Mouse (Mus musculus): ENCODE results near the gene Serpina9.

Serpina9 gene

DNA sequence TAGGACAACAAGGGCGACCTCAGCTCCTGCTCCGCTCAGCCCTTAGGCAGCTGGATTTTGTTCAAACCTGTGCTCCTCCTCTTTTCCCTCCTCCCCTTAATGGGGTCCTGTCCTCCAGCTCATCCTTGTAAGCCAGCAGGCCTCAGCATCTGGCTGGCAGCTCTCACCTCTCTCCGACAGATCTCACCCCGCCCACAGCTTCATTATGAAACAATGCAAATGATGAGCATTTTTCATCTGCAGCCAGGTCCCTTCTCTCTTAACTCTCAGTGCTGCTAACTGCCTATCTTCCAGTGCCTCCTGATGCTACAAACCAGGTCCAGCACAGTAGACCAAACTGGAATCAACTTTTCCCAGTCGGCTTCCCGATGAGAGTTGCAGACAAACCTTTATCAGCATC is at the start of gene Serpina9:
Gene Serpina9, minus strand, starts transcription at position 136 of the 400 bp plus-strand sequence.
- no peak for DNase-seq (ENCODE audit: low spot score)

DNA sequence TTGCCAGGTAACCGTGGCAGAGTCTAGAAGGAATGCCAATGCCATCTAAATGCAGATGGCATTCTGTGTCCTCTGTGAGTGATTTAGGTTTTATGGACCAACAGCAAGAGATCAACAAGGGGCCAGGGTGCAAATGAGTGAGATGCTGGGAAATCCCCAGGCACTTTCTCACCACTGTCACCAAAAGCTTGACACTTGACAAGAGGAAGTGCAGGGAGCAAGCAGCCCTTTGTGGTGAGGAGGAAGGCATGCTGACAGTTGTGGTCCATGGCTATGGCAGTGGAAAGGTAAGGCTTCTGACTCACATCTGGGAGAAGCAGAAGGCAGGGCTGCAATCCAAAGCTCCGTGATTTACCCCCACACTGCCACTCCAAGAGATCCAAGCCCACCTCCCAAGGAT is 48.3 kb upstream of the Serpina9 start:
- DNase-seq (ENCODE audit: low spot score), result no peak

DNA sequence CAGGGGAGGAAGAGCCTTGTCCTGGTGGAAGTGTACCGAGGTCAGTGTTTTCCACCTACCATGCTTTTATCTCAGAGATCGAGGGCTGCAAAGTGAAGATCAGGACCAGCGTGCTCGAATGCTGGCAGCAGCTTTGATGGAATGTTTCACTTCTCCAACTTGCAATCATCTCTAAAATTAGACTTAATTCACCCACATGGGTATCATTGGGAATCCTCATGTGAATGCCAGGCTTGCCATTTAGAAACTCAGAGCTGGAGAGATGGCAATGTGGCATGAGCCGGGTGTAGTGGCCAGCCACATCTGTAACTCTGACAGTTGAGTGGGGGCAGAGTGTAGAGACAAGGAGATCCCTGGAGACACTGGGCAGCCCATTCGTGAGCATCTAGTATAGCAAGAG is 46.6 kb upstream of the Serpina9 start:
- DNase-seq (ENCODE audit: low spot score), result no peak

DNA sequence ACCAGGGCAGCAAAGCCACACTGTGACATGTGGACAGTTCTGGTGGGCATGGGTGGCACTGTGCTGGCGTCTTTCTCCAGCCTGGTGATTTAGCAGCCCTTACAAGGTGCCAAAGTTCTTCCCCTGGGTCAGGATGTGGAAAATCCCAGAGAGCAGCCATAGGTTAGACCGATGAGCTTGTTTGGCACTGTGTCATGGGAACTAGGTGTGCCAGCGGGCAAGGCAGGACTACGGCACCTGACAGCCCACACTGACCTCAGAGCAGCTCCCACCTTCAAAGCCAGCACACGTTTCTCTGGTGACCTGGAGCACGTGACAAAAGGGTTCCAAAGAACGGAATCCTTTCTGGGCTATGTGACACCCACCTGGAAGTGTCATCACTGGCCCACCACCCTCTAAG is 44.0 kb upstream of the Serpina9 start:
- DNase-seq (ENCODE audit: low spot score), result no peak

DNA sequence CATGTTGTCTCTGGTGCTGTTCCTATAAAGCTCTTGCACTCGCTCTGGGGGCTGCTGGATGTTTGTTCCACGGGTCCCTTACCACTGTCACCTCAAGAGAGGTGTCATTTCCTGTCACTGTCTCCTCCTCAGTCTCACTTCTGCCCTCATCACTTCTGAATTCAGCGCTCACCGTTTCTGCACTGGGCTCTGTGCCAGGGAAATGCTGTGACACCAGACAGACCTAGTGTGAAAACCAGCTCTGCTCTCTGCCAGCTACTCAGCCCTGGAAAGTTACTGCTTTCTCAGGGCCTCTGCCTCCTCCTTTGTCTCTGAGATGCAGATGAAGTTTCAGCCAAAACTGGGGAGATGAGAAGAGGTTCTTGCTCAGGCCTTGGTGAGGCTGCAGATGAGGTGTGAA is 43.5 kb upstream of the Serpina9 start:
- no peak for DNase-seq (ENCODE audit: low spot score)

DNA sequence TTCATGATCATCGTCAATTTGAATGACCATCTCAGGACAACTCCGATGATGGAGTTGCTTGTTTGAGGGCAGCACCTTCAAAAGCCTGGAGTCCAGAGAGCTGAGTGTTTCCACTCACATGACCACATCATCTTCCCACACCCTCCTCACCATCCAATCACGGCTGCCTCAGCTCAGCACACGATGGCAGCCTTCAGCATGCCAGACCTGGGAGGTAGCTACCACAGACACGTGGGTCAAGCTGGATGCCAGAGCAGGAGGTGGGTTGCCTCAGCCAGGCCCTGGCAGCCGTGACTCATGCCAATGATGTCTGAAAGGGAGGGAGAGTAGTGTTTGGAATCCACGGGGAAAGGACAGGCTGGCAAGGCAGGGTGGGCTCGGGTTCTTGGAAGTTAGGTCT is 42.2 kb upstream of the Serpina9 start:
- DNase-seq (ENCODE audit: low spot score), result no peak

DNA sequence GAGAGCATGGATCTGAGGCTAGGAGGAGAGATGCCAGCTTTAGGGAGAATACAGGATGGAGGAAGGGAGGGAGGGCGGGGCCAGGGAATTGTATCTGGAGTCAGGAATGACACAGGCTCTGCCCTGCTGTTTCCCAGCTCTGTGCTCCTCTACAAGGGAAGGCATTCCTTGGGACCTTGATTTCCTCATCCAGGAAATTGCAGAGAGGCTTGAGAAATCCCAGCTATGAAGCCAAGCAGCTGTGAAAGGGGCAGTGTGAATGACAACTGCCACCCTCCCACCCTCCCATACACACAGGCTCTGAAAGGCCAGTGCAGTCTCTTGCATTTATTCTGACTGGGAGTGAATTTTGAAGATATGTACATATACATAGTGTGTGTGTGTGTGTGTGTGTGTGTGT is 40.4 kb upstream of the Serpina9 start:
- no peak for DNase-seq (ENCODE audit: low spot score)

DNA sequence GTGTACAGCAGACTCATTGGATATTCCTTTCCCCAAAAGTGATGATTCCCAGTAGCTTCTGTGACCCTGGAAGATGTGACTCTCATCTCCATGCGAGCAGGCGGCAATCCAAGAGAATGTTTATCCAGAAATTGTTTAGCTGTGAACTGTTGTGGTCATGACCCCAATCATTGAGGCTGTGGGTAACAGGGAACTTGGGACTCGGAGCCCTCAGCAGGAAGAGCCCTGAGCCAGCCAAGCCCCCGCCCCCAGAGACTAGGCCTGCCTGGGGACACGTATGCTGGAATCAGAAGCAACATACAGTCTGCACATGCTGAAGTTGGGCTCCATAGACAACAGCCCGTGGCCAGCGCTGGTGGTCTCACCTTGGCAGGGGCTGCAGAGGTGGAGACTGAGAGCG is 32.2 kb upstream of the Serpina9 start:
- no peak for DNase-seq (ENCODE audit: low spot score)

DNA sequence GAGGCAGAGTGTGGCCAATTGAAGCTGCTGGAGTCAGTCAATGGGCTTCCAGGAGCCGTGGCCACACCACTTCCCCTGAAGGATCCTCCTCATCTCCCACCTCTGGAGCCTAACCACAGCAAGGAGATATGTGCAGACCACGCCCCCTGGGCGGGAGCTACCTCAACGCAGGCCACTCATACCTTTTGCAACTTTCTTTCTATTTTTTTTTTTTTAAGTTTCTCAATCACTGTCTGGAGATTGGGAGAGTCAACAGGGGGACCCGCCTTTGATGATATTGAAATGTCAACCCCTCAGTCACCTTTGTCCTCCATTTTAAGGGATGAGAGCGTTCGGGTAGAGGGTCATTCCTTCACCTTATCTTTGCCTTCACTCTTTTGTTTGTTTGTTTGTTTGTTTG is 30.8 kb upstream of the Serpina9 start, which contains the start of gene Serpina12:
Gene Serpina12, minus strand, starts transcription at position 101 of the 400 bp plus-strand sequence.
- no peak for DNase-seq (ENCODE audit: low spot score)

DNA sequence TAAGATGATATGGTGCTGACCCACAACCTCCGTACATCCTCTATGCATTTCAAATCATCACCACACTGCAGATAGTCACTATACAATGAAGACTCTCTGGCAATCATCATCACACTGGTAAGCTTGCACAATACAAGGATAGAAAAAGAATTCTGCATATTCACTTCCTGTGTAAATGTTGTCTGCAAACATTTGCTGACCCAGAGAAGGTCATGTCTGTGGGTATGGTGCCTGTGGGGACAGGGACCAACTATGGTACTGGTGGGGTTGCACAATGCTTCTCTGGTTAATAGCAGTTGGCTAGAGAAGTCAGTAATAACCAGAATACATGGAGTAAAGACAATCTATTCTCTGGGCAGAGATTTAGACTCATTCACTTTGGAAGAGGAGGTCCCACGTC is 29.2 kb upstream of the Serpina9 start:
- no peak for DNase-seq (ENCODE audit: low spot score)

DNA sequence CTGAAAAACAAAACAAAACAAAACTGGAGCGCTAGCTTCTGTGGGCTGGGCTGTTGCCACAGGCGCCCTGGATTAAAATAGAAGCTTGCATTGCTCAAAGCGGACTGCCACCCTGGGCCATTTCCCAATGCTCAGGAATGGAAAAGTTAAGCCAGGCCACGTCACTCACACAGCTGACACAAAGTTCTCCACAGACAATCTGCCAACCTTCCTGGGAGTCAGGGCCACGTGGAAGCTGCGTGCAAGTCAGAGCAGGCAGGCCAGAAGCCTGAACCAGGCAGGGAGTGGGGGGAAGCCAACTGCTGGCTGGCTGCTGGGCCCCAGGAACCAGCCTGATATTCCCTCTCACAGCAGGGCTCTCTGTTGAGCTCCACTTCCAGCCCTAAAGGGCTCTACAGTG is 27.8 kb upstream of the Serpina9 start:
- no peak for DNase-seq (ENCODE audit: low spot score)

DNA sequence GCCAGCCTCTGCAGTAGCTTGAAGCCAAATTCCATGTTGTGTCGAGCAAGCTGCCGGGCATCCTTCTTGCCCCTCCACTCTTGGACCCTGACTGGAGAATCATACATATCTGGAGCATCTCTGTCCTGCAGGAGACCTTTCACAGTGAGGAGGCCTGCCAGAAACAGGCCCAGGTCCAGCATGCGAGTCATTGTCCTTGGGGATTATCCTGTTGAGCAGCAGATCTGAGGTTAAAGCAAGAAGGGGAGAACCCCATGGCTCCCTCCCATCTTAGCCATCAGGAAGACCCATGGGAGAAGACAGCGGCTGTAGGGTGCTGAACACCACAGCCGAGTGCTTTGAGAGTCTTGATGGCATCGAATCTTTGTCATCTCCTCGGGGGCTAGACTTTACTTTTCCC is 24.6 kb upstream of the Serpina9 start:
- no peak for DNase-seq (ENCODE audit: low spot score)

DNA sequence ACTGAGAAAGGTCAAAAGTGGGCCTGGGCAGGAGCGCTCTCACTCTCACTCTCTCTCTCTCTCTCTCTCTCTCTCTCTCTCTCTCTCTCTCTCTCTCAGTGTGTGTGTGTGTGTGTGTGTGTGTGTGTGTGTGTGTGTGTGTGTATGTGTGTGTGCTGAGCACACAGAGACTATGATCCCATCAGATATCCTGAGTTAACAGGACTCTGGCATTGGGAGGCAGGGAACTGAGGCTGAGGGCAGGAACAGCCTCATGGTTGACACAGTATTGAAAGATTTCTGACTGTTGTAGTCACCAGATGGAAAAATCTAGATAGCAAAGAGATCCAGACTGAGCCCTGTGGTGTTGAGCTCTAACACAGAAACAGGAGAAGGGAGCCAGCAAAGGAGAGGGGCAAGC is 20.2 kb upstream of the Serpina9 start:
- DNase-seq (ENCODE audit: low spot score), result no peak

DNA sequence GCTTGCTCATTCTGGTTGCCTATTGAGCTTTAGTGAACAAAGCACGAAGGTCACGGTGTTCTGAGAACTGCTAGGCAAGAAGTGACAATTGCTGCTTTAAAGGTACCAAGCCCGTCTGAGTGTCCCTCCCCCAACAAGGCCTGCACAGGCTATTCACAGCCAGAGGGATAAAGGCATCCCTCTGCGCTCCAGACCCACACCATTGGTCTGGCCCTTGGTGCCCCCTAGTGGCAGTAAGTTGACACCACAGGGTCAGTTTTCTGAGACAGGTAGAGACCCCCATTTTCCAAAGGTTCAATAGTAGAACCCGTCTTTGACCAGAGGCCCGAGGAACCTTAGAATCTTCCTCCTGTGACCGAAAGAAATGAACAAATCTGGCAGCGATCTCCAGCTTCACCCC is 16.4 kb upstream of the Serpina9 start:
- peak; percentile 53 for DNase-seq (ENCODE audit: low spot score)

DNA sequence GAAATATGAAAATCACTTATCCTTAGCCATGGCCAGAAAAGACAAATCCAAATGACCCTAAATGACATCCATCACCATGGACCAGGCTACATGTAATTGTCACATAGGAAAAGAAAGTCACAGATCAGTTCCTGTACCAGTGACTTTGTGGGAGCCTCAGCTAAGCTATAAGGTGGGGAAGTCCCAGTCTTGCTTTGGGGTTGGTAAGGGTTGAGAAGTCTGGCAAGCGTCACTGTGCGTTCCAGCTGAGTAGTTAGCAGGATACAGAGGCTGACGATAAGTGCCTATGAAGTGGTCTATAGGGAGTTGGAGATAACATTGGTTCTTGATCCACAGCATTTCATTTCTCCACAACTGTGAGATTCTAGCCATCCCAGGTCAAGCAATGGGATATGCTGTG is 1.7 kb upstream of the Serpina9 start:
- no peak for DNase-seq (ENCODE audit: low spot score)

DNA sequence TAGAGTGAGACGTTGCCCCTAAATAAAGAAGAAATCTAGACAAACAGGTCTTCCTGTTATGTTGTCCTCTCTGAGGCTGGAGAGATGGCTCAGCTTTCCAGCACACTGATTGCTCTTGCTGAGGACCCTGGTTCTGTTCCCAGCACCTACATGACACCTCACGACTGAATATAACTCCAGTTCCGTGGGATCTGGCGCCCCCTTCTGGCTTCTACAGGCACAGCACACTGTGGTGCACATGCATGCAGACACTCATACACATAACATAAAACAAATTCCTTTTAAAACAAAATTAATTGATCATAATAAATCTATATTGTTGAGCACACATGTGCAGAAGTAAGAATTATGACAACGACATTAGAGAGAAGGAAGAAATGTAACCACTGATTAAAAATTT is 8.9 kb downstream of the Serpina9 start:
- DNase-seq (ENCODE audit: low spot score), result no peak

DNA sequence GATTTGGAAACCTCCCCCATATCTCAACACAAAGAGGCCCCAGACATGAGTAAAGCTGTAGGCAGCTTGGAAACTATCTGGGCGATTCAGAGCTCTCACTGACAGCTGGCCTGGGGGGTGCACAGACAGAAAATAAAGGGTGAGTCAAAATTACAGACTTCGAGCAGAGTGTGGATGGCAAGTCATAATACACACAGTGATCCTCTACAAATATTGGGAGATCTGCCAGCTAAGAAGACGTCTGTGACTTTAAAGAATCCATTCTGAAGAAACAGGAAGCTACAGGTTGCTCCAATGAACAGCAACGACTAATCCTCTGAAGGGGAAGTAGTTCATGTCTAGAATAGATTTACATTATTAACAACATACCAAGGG is 10.3 kb downstream of the Serpina9 start:
- no peak for DNase-seq (ENCODE audit: low spot score)

DNA sequence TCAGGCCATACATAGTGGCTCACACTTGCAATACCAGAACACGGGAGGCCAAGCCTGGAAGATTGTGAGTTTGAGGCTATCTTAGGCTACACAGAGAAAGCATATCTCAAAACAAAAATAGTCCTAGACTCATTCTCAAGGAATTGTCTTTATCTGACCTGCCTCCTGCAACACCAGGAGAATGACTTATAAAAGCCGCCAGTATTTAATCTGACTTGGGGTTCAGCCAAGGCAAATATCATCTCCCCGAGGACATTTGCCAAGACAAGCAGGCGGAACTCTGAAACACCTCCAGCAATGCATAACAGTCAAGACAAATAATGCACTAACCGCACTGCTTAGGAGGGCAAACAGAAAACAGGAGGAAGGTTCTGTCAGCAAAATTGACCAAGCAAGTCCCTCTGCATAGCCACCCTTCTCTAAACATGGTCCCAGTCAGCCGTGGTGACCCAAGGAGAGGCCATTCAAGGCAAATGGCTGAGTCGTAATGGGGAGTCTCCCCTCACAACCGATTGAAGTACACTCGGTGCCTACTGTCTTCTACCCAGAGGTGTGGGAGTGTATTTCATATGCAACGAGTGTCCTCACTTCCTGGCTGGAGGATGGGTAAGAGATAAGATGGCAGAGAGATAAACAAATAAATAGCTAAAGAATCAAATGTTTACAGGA is 10.9 kb downstream of the Serpina9 start:
- no peak for DNase-seq (ENCODE audit: low spot score)

DNA sequence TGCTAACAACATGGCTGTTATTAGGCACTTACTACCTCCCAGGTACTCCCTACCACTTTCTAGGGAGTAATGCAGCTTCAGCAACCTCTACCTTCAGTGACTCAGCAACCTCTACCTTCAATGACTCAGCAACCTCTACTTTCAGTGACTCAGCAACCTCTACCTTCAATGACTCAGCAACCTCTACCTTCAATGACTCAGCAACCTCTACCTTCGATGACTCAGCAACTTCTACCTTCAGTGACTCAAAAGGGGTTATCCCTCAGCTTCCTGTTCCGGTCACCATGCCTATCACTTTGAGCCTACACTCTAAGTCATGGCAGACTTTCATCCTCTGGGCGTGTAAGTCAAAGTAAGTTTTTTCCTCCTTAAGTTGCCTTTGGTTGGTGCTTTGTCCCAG is 13.0 kb downstream of the Serpina9 start:
- no peak for DNase-seq (ENCODE audit: low spot score)

DNA sequence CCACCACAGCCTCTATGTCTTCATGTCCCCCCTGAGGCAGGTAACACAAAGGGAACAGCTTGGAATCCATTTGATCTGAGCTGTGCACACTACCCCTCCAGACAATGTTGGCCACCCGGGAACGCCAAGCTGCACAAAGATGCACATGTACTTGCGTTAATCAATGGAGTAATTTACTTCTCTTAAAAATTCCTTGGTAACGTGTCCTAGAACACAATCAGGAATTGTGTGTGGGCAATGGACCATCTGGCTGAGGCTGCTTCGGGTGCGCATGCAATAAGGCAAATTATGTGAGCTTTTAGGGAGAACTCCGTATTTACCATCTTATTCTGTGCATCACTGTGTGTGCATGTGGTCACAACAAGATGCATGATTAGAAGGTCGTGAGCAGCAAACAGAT is 13.9 kb downstream of the Serpina9 start:
- DNase-seq (ENCODE audit: low spot score), result no peak

DNA sequence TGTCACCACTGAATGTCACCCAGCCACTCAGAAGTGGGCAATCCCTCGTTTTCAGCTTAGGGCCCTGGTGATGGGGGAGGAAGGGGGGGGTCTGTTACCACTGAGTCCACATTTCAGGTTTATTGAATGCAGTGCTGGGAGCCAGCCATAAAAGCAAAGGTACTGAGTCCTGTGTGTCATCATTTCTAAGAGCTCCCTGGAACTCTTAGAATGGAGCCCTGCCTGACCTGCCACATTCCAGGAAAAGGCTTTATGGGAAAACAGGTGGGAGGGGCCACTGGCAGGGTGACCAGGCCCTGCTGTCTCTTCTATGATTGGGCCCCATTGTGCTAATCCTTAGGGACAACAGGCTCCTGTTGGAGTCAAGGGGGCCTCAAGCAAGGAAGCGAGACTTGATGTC is 17.0 kb downstream of the Serpina9 start:
- no peak for DNase-seq (ENCODE audit: low spot score)

DNA sequence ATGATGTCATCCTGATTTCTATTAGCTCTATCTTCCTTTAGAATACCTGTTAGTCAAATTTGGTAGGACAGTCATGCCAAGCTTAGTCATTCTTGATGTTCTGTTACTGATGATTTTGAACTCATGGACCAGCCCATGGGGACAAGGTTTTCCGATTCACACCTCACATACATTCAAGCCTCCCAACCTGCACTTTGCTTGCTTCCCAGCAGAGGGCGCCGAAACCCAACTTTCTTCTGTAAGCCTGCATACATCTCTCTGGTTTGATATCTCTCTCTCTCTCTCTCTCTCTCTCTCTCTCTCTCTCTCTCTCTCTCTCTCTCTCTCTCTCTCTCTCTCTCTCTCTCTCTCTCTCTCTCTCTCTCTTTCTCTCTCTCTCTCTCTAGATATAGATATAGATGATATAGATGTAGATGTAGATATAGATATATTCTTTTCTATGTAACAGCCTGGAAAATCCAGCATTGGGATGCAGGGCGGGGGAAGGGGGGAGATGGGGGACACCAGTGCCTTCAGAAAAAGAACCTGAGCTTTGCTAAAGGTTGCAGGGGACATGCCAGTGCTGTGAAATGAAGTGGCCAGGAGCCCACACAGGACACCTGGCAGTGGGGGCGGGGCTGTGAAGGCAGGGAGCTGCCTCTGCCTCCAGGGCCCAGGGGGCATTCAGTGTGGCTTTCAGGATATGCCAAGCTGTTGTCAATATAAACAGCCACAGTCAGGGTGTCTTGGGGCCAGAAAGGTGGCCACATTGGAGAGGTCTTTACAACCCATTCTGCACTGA is 18.1 kb downstream of the Serpina9 start:
- peak; percentile 76 for DNase-seq (ENCODE audit: low spot score)

DNA sequence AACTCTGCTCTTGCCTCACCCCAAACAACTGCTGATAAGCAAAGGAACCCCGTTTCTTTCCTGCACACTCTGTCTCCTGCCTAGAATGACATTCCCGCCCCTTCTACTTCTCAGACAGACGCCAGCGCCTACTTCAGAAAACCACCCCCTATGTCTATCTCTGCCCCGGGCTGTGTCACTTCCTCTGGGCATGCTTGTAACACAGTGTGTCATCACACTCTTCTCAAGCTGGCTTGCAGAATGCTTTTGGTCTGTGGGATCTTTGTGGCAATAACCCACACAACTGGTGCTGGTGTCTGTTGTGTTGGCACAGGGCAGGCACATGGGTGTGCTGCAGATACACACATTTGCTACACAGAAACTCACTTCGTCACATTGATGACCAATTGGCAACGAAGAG is 20.6 kb downstream of the Serpina9 start:
- DNase-seq (ENCODE audit: low spot score), result no peak

DNA sequence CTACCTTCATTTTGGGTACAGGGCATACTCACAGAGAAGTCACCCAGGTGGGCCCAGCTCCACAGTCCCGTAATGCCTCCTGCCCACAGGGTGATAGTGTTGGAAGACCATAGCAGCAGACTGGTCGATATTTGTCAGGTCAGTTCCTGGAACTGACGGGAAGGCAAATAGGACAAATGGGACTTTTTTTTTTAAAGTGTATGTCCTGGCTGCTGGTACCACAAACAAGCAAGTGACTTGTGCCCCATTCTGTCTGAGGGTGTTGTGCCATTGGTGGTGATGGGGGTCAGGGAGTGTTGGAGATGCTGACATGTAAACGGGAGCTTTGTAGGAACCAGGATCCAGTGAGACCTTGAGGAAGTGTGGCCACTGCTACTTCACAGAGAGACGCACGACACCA is 23.7 kb downstream of the Serpina9 start, which contains the start of gene Serpina11:
Gene Serpina11, minus strand, starts transcription at position 101 of the 400 bp plus-strand sequence.
- DNase-seq (ENCODE audit: low spot score), result no peak
